Mouse (Mus musculus) megakaryocyte, embryonic 14.5 days (primary cell): ENCODE data around the gene Sgcd.

ENCODE experiments used
- FLI1 ChIP-seq: IDR thresholded peaks from 2 replicates; pipeline ENCODE4 v1.6.1; 2012; ENCODE audit warnings: low read length, inconsistent platforms, mixed read lengths
- GATA1 ChIP-seq: IDR thresholded peaks from 3 replicates; pipeline ENCODE4 v1.6.1; 2012; ENCODE audit warnings: mixed read lengths, low read length, inconsistent platforms, borderline replicate concordance

- no peak for TF ChIP-seq GATA1
- TF ChIP-seq FLI1: no peak
Measured at GRCm38 (mm10) chr11:47609892-47610291, 378.9 kb downstream of the Sgcd start.
